Mouse (Mus musculus) forebrain, embryonic 12.5 days (tissue): ENCODE results near the gene Csnk1g1. TPM values are rescaled to one million over a fixed set of nuclear protein-coding genes. Genes with fewer than 3 reads are reported as not detected.
A peak's percentile ranks its signal among the peaks of the same experiment; 100 is the strongest.

Source experiments
- ATAC-seq: fragments of 200-750 bp; cut with Nextera tagmentation; 2 replicates; pipeline ENCODE4 v1.8.0; 2017; ENCODE audit warnings: moderate TSS enrichment; ENCODE audit not compliant: low FRiP score
- H3K27ac ChIP-seq: fragments of 300-500 bp; sonication (generic); 2 replicates; pipeline ENCODE4 v1.5.1; 2016; ENCODE audit warnings: mild to moderate bottlenecking
- H3K27me3 ChIP-seq: fragments of 300-500 bp; sonication (generic); 2 replicates; pipeline ENCODE4 v1.6.1; 2016; ENCODE audit warnings: mild to moderate bottlenecking
- H3K36me3 ChIP-seq: fragments of 300-500 bp; sonication (generic); replicated peaks from 2 replicates; pipeline ENCODE4 v1.6.1; 2016; ENCODE audit warnings: mild to moderate bottlenecking
- H3K4me1 ChIP-seq: fragments of 300-500 bp; sonication (generic); 2 replicates; pipeline ENCODE4 v1.6.1; 2016
- H3K4me2 ChIP-seq: fragments of 300-500 bp; sonication (generic); 2 replicates; pipeline ENCODE4 v1.6.1; 2016; ENCODE audit warnings: mild to moderate bottlenecking, moderate library complexity
- H3K4me3 ChIP-seq: fragments of 300-500 bp; sonication (generic); replicated peaks from 2 replicates; pipeline ENCODE4 v1.5.1; 2016; ENCODE audit warnings: mild to moderate bottlenecking
- H3K9ac ChIP-seq: fragments of 300-500 bp; sonication (generic); 2 replicates; pipeline ENCODE4 v1.6.1; 2016; ENCODE audit warnings: mild to moderate bottlenecking
- H3K9me3 ChIP-seq: fragments of 300-500 bp; sonication (generic); 2 replicates; pipeline ENCODE4 v1.6.1; 2016
- WGBS: fragments of 180-500 bp; shearing (Covaris S2); methylation state at CpG from one replicate; pipeline ENCODE4 v1.1.7; 2016; 5-methylcytosine and 5-hydroxymethylcytosine counted together
- polyA plus RNA-seq: library from polyadenylated mRNA; unstranded; fragments of >200 nt; fragmentation: Nextera tagmentation; extraction: Ambion mirVana; gene quantifications from 2 replicates; pipeline ENCODE4 v1.2.1, GENCODE M21; 2016

Gene Csnk1g1
- polyA plus RNA-seq, 1 experiment from 2014 or later = 24.8 TPM

GRCm38 (mm10) chr9:66060986-66061385 is 152.3 kb downstream of the Csnk1g1 start:
- ATAC-seq = no peak
- Histone ChIP-seq H3K4me3 (peak overlapping the region; percentile 69), H3K4me1 (peaks cover 20% of the 10 kb centered on the region), H3K4me2 (peak overlapping the region; percentile 68), H3K27ac (peak overlapping the region; percentile 68), H3K36me3 (peaks cover 34% of the 10 kb centered on the region), H3K27me3 (no peaks in the 10 kb centered on the region), H3K9me3 (no peaks in the 10 kb centered on the region), H3K9ac (peak overlapping the region; percentile 82)
- 33% methylated on average over 4 of the region's 4 CpGs for WGBS

- 88% methylated on average over 3 of the region's 3 CpGs for WGBS
- Histone ChIP-seq H3K27ac (peak overlapping the region; percentile 68), H3K4me1 (peaks cover 20% of the 10 kb centered on the region), H3K27me3 (peaks cover 1% of the 10 kb centered on the region; the same call in 1 of the 2 replicates), H3K4me3 (peak overlapping the region; percentile 69), H3K9ac (peak overlapping the region; percentile 82), H3K36me3 (peaks cover 40% of the 10 kb centered on the region), H3K9me3 (no peaks in the 10 kb centered on the region), H3K4me2 (peak overlapping the region; percentile 68)
- no peak for ATAC-seq
Observed at GRCm38 (mm10) chr9:66061656-66062055, 152.9 kb downstream of the Csnk1g1 start.

- Histone ChIP-seq H3K27ac (no peak overlapping the region), H3K9me3 (no peaks in the 10 kb centered on the region), H3K4me2 (no peak overlapping the region), H3K4me3 (no peak overlapping the region), H3K4me1 (peaks cover 20% of the 10 kb centered on the region), H3K27me3 (peaks cover 19% of the 10 kb centered on the region), H3K9ac (no peak overlapping the region), H3K36me3 (peaks cover 50% of the 10 kb centered on the region)
- 91% methylated on average over 3 of the region's 3 CpGs for WGBS
- no peak for ATAC-seq
Observed at GRCm38 (mm10) chr9:66063446-66063845, 154.7 kb downstream of the Csnk1g1 start.

GRCm38 (mm10) chr9:66064316-66064715 is 155.6 kb downstream of the Csnk1g1 start:
- Histone ChIP-seq H3K36me3 (peaks cover 50% of the 10 kb centered on the region), H3K4me1 (peaks cover 24% of the 10 kb centered on the region), H3K9me3 (no peaks in the 10 kb centered on the region), H3K4me2 (no peak overlapping the region), H3K27ac (no peak overlapping the region), H3K4me3 (no peak overlapping the region), H3K9ac (no peak overlapping the region), H3K27me3 (peaks cover 28% of the 10 kb centered on the region)
- WGBS = 97% methylated on average over 11 of the region's 11 CpGs
- ATAC-seq = no peak

- H3K27ac ChIP-seq = no peak overlapping the region
- H3K27me3 ChIP-seq = peaks cover 47% of the 10 kb centered on the region
- H3K9ac ChIP-seq = no peak overlapping the region
- H3K4me1 ChIP-seq = peaks cover 15% of the 10 kb centered on the region
- peaks cover 50% of the 10 kb centered on the region for H3K36me3 ChIP-seq
- no peak overlapping the region for H3K4me3 ChIP-seq
- 84% methylated on average over 3 of the region's 3 CpGs for WGBS
- ATAC-seq = no peak
- H3K9me3 ChIP-seq = no peaks in the 10 kb centered on the region
- no peak overlapping the region for H3K4me2 ChIP-seq
Observed at GRCm38 (mm10) chr9:66066791-66067190, 158.1 kb downstream of the Csnk1g1 start.

- 14% methylated on average over 5 of the region's 5 CpGs for WGBS
- H3K9me3 ChIP-seq = no peaks in the 10 kb centered on the region
- peaks cover 13% of the 10 kb centered on the region for H3K4me1 ChIP-seq
- no peak overlapping the region for H3K27ac ChIP-seq
- peaks cover 47% of the 10 kb centered on the region for H3K27me3 ChIP-seq
- ATAC-seq = no peak
- H3K4me2 ChIP-seq = no peak overlapping the region
- H3K36me3 ChIP-seq = peaks cover 47% of the 10 kb centered on the region
- no peak overlapping the region for H3K4me3 ChIP-seq
- H3K9ac ChIP-seq = no peak overlapping the region
Observed at GRCm38 (mm10) chr9:66067542-66067941, 158.8 kb downstream of the Csnk1g1 start.

- peaks cover 47% of the 10 kb centered on the region for H3K27me3 ChIP-seq
- no peak overlapping the region for H3K27ac ChIP-seq
- no peaks in the 10 kb centered on the region for H3K9me3 ChIP-seq
- no peak overlapping the region for H3K9ac ChIP-seq
- no peak overlapping the region for H3K4me3 ChIP-seq
- H3K4me1 ChIP-seq = peaks cover 13% of the 10 kb centered on the region
- H3K36me3 ChIP-seq = peaks cover 42% of the 10 kb centered on the region
- H3K4me2 ChIP-seq = no peak overlapping the region
- ATAC-seq = no peak
- 57% methylated on average over 4 of the region's 4 CpGs for WGBS
Observed at GRCm38 (mm10) chr9:66068056-66068455, 159.3 kb downstream of the Csnk1g1 start.

- under 1% methylated on average over 30 of the region's 30 CpGs for WGBS
Observed at GRCm38 (mm10) chr9:66068971-66069391, 160.3 kb downstream of the Csnk1g1 start.

GRCm38 (mm10) chr9:66069583-66069982 is 160.9 kb downstream of the Csnk1g1 start, which contains the start of gene Snx22:
Gene Snx22, minus strand, starts transcription at chr9:66069719.
- peaks cover 47% of the 10 kb centered on the region for H3K27me3 ChIP-seq
- no peak within 1 kb of the TSS for H3K27ac ChIP-seq
- peaks cover 27% of the 10 kb centered on the region for H3K36me3 ChIP-seq
- no peaks in the 10 kb centered on the region for H3K9me3 ChIP-seq
- H3K4me3 ChIP-seq = peak within 1 kb of the TSS; percentile 48
- H3K4me2 ChIP-seq = peak within 1 kb of the TSS; percentile 84
- H3K9ac ChIP-seq = peak within 1 kb of the TSS; percentile 57
- H3K4me1 ChIP-seq = peaks cover 13% of the 10 kb centered on the region
- WGBS = 0% methylated on average over 22 of the region's 22 CpGs
- peak; percentile 87 for ATAC-seq

More at GRCm38 (mm10) chr9:66068971-66069391, 160.3 kb downstream of the Csnk1g1 start:
- Histone ChIP-seq H3K9ac (peak overlapping the region; percentile 57), H3K4me1 (peaks cover 13% of the 10 kb centered on the region), H3K4me2 (peak overlapping the region; percentile 84), H3K27me3 (peaks cover 47% of the 10 kb centered on the region), H3K36me3 (peaks cover 33% of the 10 kb centered on the region), H3K4me3 (peak overlapping the region; percentile 48), H3K27ac (no peak overlapping the region), H3K9me3 (no peaks in the 10 kb centered on the region)
- ATAC-seq = peak; percentile 45

GRCm38 (mm10) chr9:66070151-66070550 is 161.4 kb downstream of the Csnk1g1 start:
- peaks cover 13% of the 10 kb centered on the region for H3K4me1 ChIP-seq
- peaks cover 24% of the 10 kb centered on the region for H3K36me3 ChIP-seq
- H3K4me2 ChIP-seq = no peak overlapping the region; the same call in 1 of the 2 replicates
- H3K9me3 ChIP-seq = no peaks in the 10 kb centered on the region
- no peak overlapping the region for H3K4me3 ChIP-seq
- ATAC-seq = no peak
- H3K27ac ChIP-seq = no peak overlapping the region
- H3K9ac ChIP-seq = no peak overlapping the region
- peaks cover 47% of the 10 kb centered on the region for H3K27me3 ChIP-seq
- 93% methylated on average over 5 of the region's 5 CpGs for WGBS

GRCm38 (mm10) chr9:66072754-66073153 is 164.0 kb downstream of the Csnk1g1 start:
- no peak for ATAC-seq
- no peak overlapping the region for H3K4me2 ChIP-seq
- WGBS = 88% methylated on average over 7 of the region's 7 CpGs

GRCm38 (mm10) chr9:66078072-66078471 is 169.3 kb downstream of the Csnk1g1 start:
- Histone ChIP-seq H3K4me3 (no peak overlapping the region), H3K9me3 (no peaks in the 10 kb centered on the region), H3K27me3 (no peaks in the 10 kb centered on the region; the same call in 1 of the 2 replicates), H3K27ac (peak overlapping the region; percentile 53; the same call in 1 of the 2 replicates), H3K4me2 (peak overlapping the region; percentile 35), H3K9ac (peak overlapping the region; percentile 21; the same call in 1 of the 2 replicates), H3K4me1 (peaks cover 6% of the 10 kb centered on the region), H3K36me3 (no peaks in the 10 kb centered on the region)
- 78% methylated on average over 3 of the region's 3 CpGs for WGBS
- no peak for ATAC-seq

More at GRCm38 (mm10) chr9:66072754-66073153, 164.0 kb downstream of the Csnk1g1 start:
- H3K36me3 ChIP-seq = no peaks in the 10 kb centered on the region
- no peak overlapping the region for H3K4me3 ChIP-seq
- H3K4me1 ChIP-seq = peaks cover 13% of the 10 kb centered on the region
- no peak overlapping the region for H3K27ac ChIP-seq
- no peak overlapping the region for H3K9ac ChIP-seq
- peaks cover 35% of the 10 kb centered on the region for H3K27me3 ChIP-seq
- H3K9me3 ChIP-seq = no peaks in the 10 kb centered on the region

- Histone ChIP-seq H3K27me3 (no peaks in the 10 kb centered on the region; the same call in 1 of the 2 replicates), H3K27ac (peak overlapping the region; percentile 53; the same call in 1 of the 2 replicates), H3K9ac (peak overlapping the region; percentile 21; the same call in 1 of the 2 replicates), H3K4me1 (peaks cover 6% of the 10 kb centered on the region), H3K9me3 (no peaks in the 10 kb centered on the region), H3K4me3 (no peak overlapping the region), H3K36me3 (no peaks in the 10 kb centered on the region), H3K4me2 (peak overlapping the region; percentile 35)
- ATAC-seq = 0 out of 2 replicates have a peak, but pooled peaks have one; percentile 41
- WGBS = 14% methylated on average over 14 of the region's 14 CpGs
Observed at GRCm38 (mm10) chr9:66078493-66078892, 169.8 kb downstream of the Csnk1g1 start.
